ENCODE assay signal across 7 mouse cellular contexts in the genomic region with DNA sequence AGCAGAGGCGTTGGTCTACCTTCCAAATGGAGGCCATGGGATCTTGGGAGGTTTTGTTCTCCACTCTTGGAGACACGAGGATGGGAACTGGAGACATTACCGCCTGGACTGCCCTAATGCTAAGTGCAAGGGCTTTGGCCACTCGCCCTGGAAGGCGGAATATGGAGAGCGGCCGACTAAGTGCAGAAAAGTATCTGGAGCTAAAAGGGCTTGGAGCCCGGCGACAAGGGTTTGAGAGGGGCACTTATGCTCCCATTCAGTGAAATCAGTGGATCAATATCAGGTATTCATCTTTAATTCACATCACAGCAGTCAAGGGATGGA. TPM values are rescaled to one million over a fixed set of nuclear protein-coding genes. Genes with fewer than 3 reads are reported as not detected.
DNase-seq lines count a peak whose midpoint lies in the region; ATAC-seq and TF ChIP-seq lines count a peak whose summit lies in the region.

No protein-coding gene starts in this region.

- no peak for DNase-seq in lung, embryonic 14.5 days
- no peak for DNase-seq in lung, postnatal 25 days (ENCODE audit: low spot score)
- DNase-seq in limb, embryonic 10.5 days (ENCODE audit: low spot score), result no peak
- DNase-seq in spleen, postnatal 4 days (ENCODE audit: low spot score in 2 of 2), result no peak
- no peak for DNase-seq in spleen, adult 18-20 months

- no peak for TF ChIP-seq POLR2A in embryonic fibroblast, embryonic 13.5 days (IDR thresholded peaks at IDR 0.05; ENCODE audit: low read depth, low read length)
- no peak for TF ChIP-seq POLR2A in olfactory bulb, adult 2 months (IDR thresholded peaks at IDR 0.05; ENCODE audit: insufficient read depth, low read depth, low read length)

- peak overlapping the region; percentile 94 for H3K4me3 ChIP-seq in lung, embryonic 14.5 days (ENCODE audit: low read depth, low read length)
- peak overlapping the region; percentile 63 for H3K4me3 ChIP-seq in embryonic fibroblast, embryonic 13.5 days (ENCODE audit: insufficient read depth, low read length)
- peak overlapping the region; percentile 96 for H3K4me3 ChIP-seq in limb, embryonic 10.5 days
- peak overlapping the region; percentile 63 for H3K4me3 ChIP-seq in olfactory bulb, adult 2 months (ENCODE audit: insufficient read depth, low read depth, low read length)

- H3K9ac ChIP-seq in lung, embryonic 14.5 days, result peak overlapping the region; percentile 52

- WGBS in lung, embryonic 14.5 days, result 0% methylated on average over 9 of the region's 9 CpGs
- WGBS in limb, embryonic 10.5 days, result 1% methylated on average over 9 of the region's 9 CpGs
- under 1% methylated on average over 9 of the region's 9 CpGs for WGBS in olfactory bulb, adult 2 months

- H3K4me1 ChIP-seq in lung, embryonic 14.5 days (ENCODE audit: insufficient read depth), result no peaks in the 10 kb centered on the region; the same call in 1 of the 2 replicates
- H3K4me1 ChIP-seq in embryonic fibroblast, embryonic 13.5 days (ENCODE audit: control insufficient read depth, insufficient read depth, low read length), result peaks cover 9% of the 10 kb centered on the region
- peaks cover 43% of the 10 kb centered on the region for H3K4me1 ChIP-seq in limb, embryonic 10.5 days
- peaks cover 11% of the 10 kb centered on the region for H3K4me1 ChIP-seq in olfactory bulb, adult 2 months (ENCODE audit: control insufficient read depth, insufficient read depth, low read length)

- TF ChIP-seq CTCF in lung, embryonic 14.5 days (IDR thresholded peaks at IDR 0.05; ENCODE audit: low read depth), result no peak
- TF ChIP-seq CTCF in embryonic fibroblast, embryonic 13.5 days (IDR thresholded peaks at IDR 0.05; ENCODE audit: borderline replicate concordance, insufficient read depth, low read length), result no peak
- no peak for TF ChIP-seq CTCF in olfactory bulb, adult 2 months (IDR thresholded peaks at IDR 0.05; ENCODE audit: insufficient read depth, low read depth, low read length)

- no peaks in the 10 kb centered on the region for H3K27me3 ChIP-seq in lung, embryonic 14.5 days (ENCODE audit: insufficient read depth, low read length)
- no peaks in the 10 kb centered on the region for H3K27me3 ChIP-seq in limb, embryonic 10.5 days (ENCODE audit: low read depth, poor library complexity, severe bottlenecking)

- H3K27ac ChIP-seq in lung, embryonic 14.5 days (ENCODE audit: low read depth), result peak overlapping the region; percentile 81
- H3K27ac ChIP-seq in embryonic fibroblast, embryonic 13.5 days (ENCODE audit: insufficient read depth, low read length), result peak overlapping the region; percentile 48; the same call in 1 of the 2 replicates
- H3K27ac ChIP-seq in limb, embryonic 10.5 days, result peak overlapping the region; percentile 96
- H3K27ac ChIP-seq in olfactory bulb, adult 2 months (ENCODE audit: insufficient read depth, low read depth, low read length), result peak overlapping the region; percentile 50

- H3K4me2 ChIP-seq in lung, embryonic 14.5 days, result peak overlapping the region; percentile 69

- no peak for ATAC-seq in lung, embryonic 14.5 days (ENCODE audit: insufficient read depth)

- peaks cover 35% of the 10 kb centered on the region for H3K36me3 ChIP-seq in lung, embryonic 14.5 days (ENCODE audit: insufficient read depth)
- H3K36me3 ChIP-seq in limb, embryonic 10.5 days, result peaks cover 34% of the 10 kb centered on the region

- H3K9me3 ChIP-seq in lung, embryonic 14.5 days (ENCODE audit: low read depth, low read length), result no peaks in the 10 kb centered on the region
- H3K9me3 ChIP-seq in limb, embryonic 10.5 days (replicated peaks), result no peaks in the 10 kb centered on the region

RNA-seq across cellular contexts. Expression of gene Manf, which starts 0.7 kb away (rescaled TPM):
- polyA plus RNA-seq in lung, embryonic 14.5 days (2014; fragmentation: Nextera tagmentation; extraction: Ambion mirVana), result 246 and 279 TPM in 2 replicates
- 290 and 304 TPM in 2 replicates for polyA plus RNA-seq in embryonic fibroblast, embryonic 13.5 days (2011; ENCODE audit: insufficient read length, low read depth, missing spikeins)
- 290 and 342 TPM in 2 replicates for polyA plus RNA-seq in limb, embryonic 10.5 days (2016; fragmentation: Nextera tagmentation; extraction: Ambion mirVana)
- not detected in 2 replicates for polyA plus RNA-seq in olfactory bulb, adult 2 months (2012; ENCODE audit: insufficient read depth, insufficient read length, low replicate concordance, missing spikeins)

RNA-seq across cellular contexts. Expression of gene Rbm15b, which starts 5.3 kb away (rescaled TPM):
- polyA plus RNA-seq in lung, embryonic 14.5 days (2014; fragmentation: Nextera tagmentation; extraction: Ambion mirVana), result 22.2 and 25.3 TPM in 2 replicates
- 36.8 and 43.6 TPM in 2 replicates for polyA plus RNA-seq in embryonic fibroblast, embryonic 13.5 days (2011; ENCODE audit: insufficient read length, low read depth, missing spikeins)
- polyA plus RNA-seq in limb, embryonic 10.5 days (2016; fragmentation: Nextera tagmentation; extraction: Ambion mirVana), result 17.9 and 20.4 TPM in 2 replicates
- polyA plus RNA-seq in olfactory bulb, adult 2 months (2012; ENCODE audit: insufficient read depth, insufficient read length, low replicate concordance, missing spikeins), result not detected in 2 replicates

Comparison
In these comparisons a context has a peak if more than half of its experiments do, and no peak if none do; other contexts are left out.
1. RNA of gene Manf, which starts 0.7 kb away (polyA plus RNA-seq): 290 to 342 TPM in limb, embryonic 10.5 days, 290 to 304 TPM in embryonic fibroblast, embryonic 13.5 days and 246 to 279 TPM in lung, embryonic 14.5 days; not detected in olfactory bulb, adult 2 months; every median in the first group is over 100 times any median in the second.
2. RNA of gene Rbm15b, which starts 5.3 kb away (polyA plus RNA-seq): 36.8 to 43.6 TPM in embryonic fibroblast, embryonic 13.5 days, 22.2 to 25.3 TPM in lung, embryonic 14.5 days and 17.9 to 20.4 TPM in limb, embryonic 10.5 days; not detected in olfactory bulb, adult 2 months; every median in the first group is over 10 times any median in the second.
3. Peak in every context shown above with its lines, with median percentiles within 50 percentile points of each other: H3K27ac ChIP-seq and H3K4me3 ChIP-seq.